Mouse (Mus musculus) heart, postnatal 14 days (tissue): ENCODE data around the gene Ube4a. TPM values are rescaled to one million over a fixed set of nuclear protein-coding genes. Genes with fewer than 3 reads are reported as not detected.

Experiments used
- DNase-seq, 2 experiments: peaks; one replicate each; pipeline ENCODE4 v3.0.0; 2021 to 2022
- intact Hi-C: fragments of 180-260 bp; cut with DNase I; formaldehyde crosslinking; loops from one replicate; pipeline ENCODE4 v1.15.1; 2025
- total RNA-seq, 2 experiments: library from RNA; stranded (reverse); gene quantifications; 2 replicates each; pipeline ENCODE4 v1.2.3; 2021

Ube4a gene
- total RNA-seq, 2 experiments from 2014 or later, result 38.4 to 45.4 TPM

- DNase-seq, result no peak
- intact Hi-C loops, result loop anchor here (10.0 kb wide), 1 partner anchor 53 kb away; the partner anchor contains the start of gene Ube4a
Observed at GRCm38 (mm10) chr9:44911365-44911764, 54.0 kb downstream of the Ube4a start.

- DNase-seq, result peak; percentile 24 to 51
- intact Hi-C loops, result no loop called here
Observed at GRCm38 (mm10) chr9:44905620-44906019, 59.8 kb downstream of the Ube4a start.

GRCm38 (mm10) chr9:44904964-44905363 lies 60.4 kb downstream of the Ube4a start:
- intact Hi-C loops, result no loop called here
- DNase-seq, result peak; percentile 68 to 78

GRCm38 (mm10) chr9:44903856-44904255 lies 61.5 kb downstream of the Ube4a start:
- DNase-seq, result no peak
- intact Hi-C loops, result no loop called here

- no peak for DNase-seq
- intact Hi-C loops, result no loop called here
Observed at GRCm38 (mm10) chr9:44900402-44900801, 65.0 kb downstream of the Ube4a start.

- no peak for DNase-seq
- intact Hi-C loops, result no loop called here
Observed at GRCm38 (mm10) chr9:44899716-44900115, 65.7 kb downstream of the Ube4a start.

GRCm38 (mm10) chr9:44897024-44897423 lies 68.4 kb downstream of the Ube4a start:
- intact Hi-C loops, result no loop called here

GRCm38 (mm10) chr9:44892664-44893063 lies 72.7 kb downstream of the Ube4a start:
- no peak for DNase-seq
- intact Hi-C loops, result no loop called here

More at GRCm38 (mm10) chr9:44897024-44897423, 68.4 kb downstream of the Ube4a start:
- DNase-seq, result no peak

- intact Hi-C loops, result no loop called here
- no peak for DNase-seq
Observed at GRCm38 (mm10) chr9:44891210-44891609, 74.2 kb downstream of the Ube4a start.

- intact Hi-C loops, result no loop called here
- no peak for DNase-seq
Observed at GRCm38 (mm10) chr9:44890122-44890521, 75.3 kb downstream of the Ube4a start.

GRCm38 (mm10) chr9:44888114-44888624 lies 77.2 kb downstream of the Ube4a start:
- DNase-seq, result no peak
- intact Hi-C loops, result no loop called here

- intact Hi-C loops, result no loop called here
- DNase-seq, result no peak
Observed at GRCm38 (mm10) chr9:44882981-44883569, 82.3 kb downstream of the Ube4a start.

- intact Hi-C loops, result no loop called here
- DNase-seq, result peak; percentile 18 to 56
Observed at GRCm38 (mm10) chr9:44882436-44882980, 82.9 kb downstream of the Ube4a start.

GRCm38 (mm10) chr9:44881941-44882435 lies 83.4 kb downstream of the Ube4a start:
- intact Hi-C loops, result loop anchor here (2.0 kb wide), 2 partner anchors 35 to 45 kb away; no protein-coding TSS in a partner anchor
- DNase-seq, result peak; percentile 72 to 74

GRCm38 (mm10) chr9:44881221-44881871 lies 84.1 kb downstream of the Ube4a start, which contains the start of gene Kmt2a:
Kmt2a (minus strand) TSS chr9:44881296.
- peak; percentile 100 for DNase-seq
- intact Hi-C loops, result loop anchor here (2.0 kb wide), 2 partner anchors 35 to 45 kb away; no protein-coding TSS in a partner anchor

GRCm38 (mm10) chr9:44880309-44881081 lies 84.9 kb downstream of the Ube4a start:
- peak; percentile 8 to 13 for DNase-seq
- intact Hi-C loops, result loop anchor here (2.0 kb wide), 2 partner anchors 34 to 44 kb away; no protein-coding TSS in a partner anchor

GRCm38 (mm10) chr9:44879694-44880271 lies 85.6 kb downstream of the Ube4a start:
- DNase-seq, result no peak
- intact Hi-C loops, result loop anchor here (2.0 kb wide), 2 partner anchors 33 to 43 kb away; no protein-coding TSS in a partner anchor

- intact Hi-C loops, result no loop called here
- DNase-seq, result no peak
Observed at GRCm38 (mm10) chr9:44878776-44879500, 86.5 kb downstream of the Ube4a start.

- intact Hi-C loops, result no loop called here
- DNase-seq, result no peak
Observed at GRCm38 (mm10) chr9:44877686-44878085, 87.7 kb downstream of the Ube4a start.
